15 mouse cellular contexts compared by ENCODE assay signal in genomic region chr9:62471541-62472189, GRCm38 (mm10).
DNase-seq lines count a peak whose midpoint lies in the region; ATAC-seq lines count a peak whose summit lies in the region.
"Had no signal": no experiment of that assay in that cellular context is flagged by ENCODE, and none has a peak within 500 bp of the region (broad histone marks: within the 10 kb centered on the region; RNA-seq: fewer than 3 reads in every experiment).

No protein-coding gene starts in this region.

- H3K9me3 ChIP-seq in forebrain, embryonic 10.5 days, result no peaks in the 10 kb centered on the region
- H3K9me3 ChIP-seq in forebrain, embryonic 11.5 days (ENCODE audit: control insufficient read depth, low read length), result no peaks in the 10 kb centered on the region
- no peaks in the 10 kb centered on the region for H3K9me3 ChIP-seq in midbrain, embryonic 12.5 days
- H3K9me3 ChIP-seq in midbrain, embryonic 11.5 days (ENCODE audit: control insufficient read depth, low read length), result no peaks in the 10 kb centered on the region
- H3K9me3 ChIP-seq: hindbrain, embryonic 15.5 days; limb, embryonic 13.5 days had no signal

- no peaks in the 10 kb centered on the region for H3K27me3 ChIP-seq in forebrain, embryonic 10.5 days (ENCODE audit: poor library complexity, severe bottlenecking)
- H3K27me3 ChIP-seq in forebrain, embryonic 11.5 days (ENCODE audit: control insufficient read depth, insufficient read depth, low read length), result no peaks in the 10 kb centered on the region
- H3K27me3 ChIP-seq in midbrain, embryonic 12.5 days, result no peaks in the 10 kb centered on the region
- H3K27me3 ChIP-seq in midbrain, embryonic 11.5 days (ENCODE audit: control insufficient read depth, insufficient read depth, low read length), result no peaks in the 10 kb centered on the region
- H3K27me3 ChIP-seq: hindbrain, embryonic 15.5 days; limb, embryonic 13.5 days had no signal

- WGBS in forebrain, embryonic 10.5 days, result 90% methylated on average over 14 of the region's 14 CpGs
- 86% methylated on average over 14 of the region's 14 CpGs for WGBS in forebrain, embryonic 11.5 days
- 87% methylated on average over 14 of the region's 14 CpGs for WGBS in midbrain, embryonic 12.5 days
- WGBS in midbrain, embryonic 11.5 days, result 88% methylated on average over 14 of the region's 14 CpGs

- no peak overlapping the region for H3K4me2 ChIP-seq in forebrain, embryonic 11.5 days (ENCODE audit: low read depth, low read length, severe bottlenecking)
- no peak overlapping the region for H3K4me2 ChIP-seq in midbrain, embryonic 12.5 days (replicated peaks)
- no peak overlapping the region for H3K4me2 ChIP-seq in midbrain, embryonic 11.5 days
- H3K4me2 ChIP-seq: hindbrain, embryonic 15.5 days; limb, embryonic 13.5 days had no signal

- DNase-seq in forebrain, embryonic 10.5 days (ENCODE audit: extremely low spot score, low spot score), result no peak
- DNase-seq in forebrain, embryonic 11.5 days (ENCODE audit: low spot score), result no peak
- no peak for DNase-seq in midbrain, embryonic 11.5 days (ENCODE audit: low spot score, missing footprints)
- peak; percentile 94 for DNase-seq in cerebellum, adult 11 months
- peak; percentile 93 to 96 for DNase-seq in cerebellum, postnatal 36 days
- no peak for DNase-seq in spleen, adult 12 weeks (ENCODE audit: low spot score)
- DNase-seq in heart, postnatal 10 days, result no peak
- DNase-seq: heart, adult 18-20 months; kidney, adult 2 months; kidney, postnatal 4 days; lung, adult 18-20 months; thymus, postnatal 14 days had no signal

- H3K9ac ChIP-seq in forebrain, embryonic 11.5 days (ENCODE audit: low read length), result no peak overlapping the region
- no peak overlapping the region for H3K9ac ChIP-seq in midbrain, embryonic 12.5 days (replicated peaks)
- H3K9ac ChIP-seq in midbrain, embryonic 11.5 days (ENCODE audit: low read length), result no peak overlapping the region
- H3K9ac ChIP-seq: hindbrain, embryonic 15.5 days; limb, embryonic 13.5 days had no signal

- H3K27ac ChIP-seq in forebrain, embryonic 10.5 days, result peak overlapping the region; percentile 51; the same call in 1 of the 2 replicates
- H3K27ac ChIP-seq in forebrain, embryonic 11.5 days (ENCODE audit: low read depth, low read length), result no peak overlapping the region
- H3K27ac ChIP-seq in midbrain, embryonic 12.5 days (replicated peaks), result 0 out of 2 replicates have a peak overlapping the region, but pooled peaks have one; percentile 6
- H3K27ac ChIP-seq in midbrain, embryonic 11.5 days (ENCODE audit: low read depth, low read length), result no peak overlapping the region
- H3K27ac ChIP-seq: hindbrain, embryonic 15.5 days; limb, embryonic 13.5 days had no signal

- no peaks in the 10 kb centered on the region for H3K36me3 ChIP-seq in forebrain, embryonic 10.5 days (replicated peaks)
- H3K36me3 ChIP-seq in forebrain, embryonic 11.5 days (ENCODE audit: control insufficient read depth, insufficient read depth, low read length), result no peaks in the 10 kb centered on the region
- H3K36me3 ChIP-seq in midbrain, embryonic 12.5 days, result no peaks in the 10 kb centered on the region
- H3K36me3 ChIP-seq in midbrain, embryonic 11.5 days (ENCODE audit: control insufficient read depth, insufficient read depth, low read length), result no peaks in the 10 kb centered on the region
- H3K36me3 ChIP-seq: hindbrain, embryonic 15.5 days; limb, embryonic 13.5 days had no signal

- no peak for ATAC-seq in forebrain, embryonic 11.5 days (replicated peaks; ENCODE audit: low FRiP score)
- ATAC-seq in midbrain, embryonic 12.5 days (ENCODE audit: low FRiP score, low read depth), result no peak
- no peak for ATAC-seq in midbrain, embryonic 11.5 days (ENCODE audit: low FRiP score)

- no peak overlapping the region for H3K4me3 ChIP-seq in forebrain, embryonic 10.5 days
- H3K4me3 ChIP-seq in forebrain, embryonic 11.5 days (ENCODE audit: low read depth, low read length), result no peak overlapping the region
- H3K4me3 ChIP-seq in midbrain, embryonic 12.5 days, result no peak overlapping the region
- H3K4me3 ChIP-seq in midbrain, embryonic 11.5 days (ENCODE audit: low read depth, low read length), result no peak overlapping the region
- H3K4me3 ChIP-seq: hindbrain, embryonic 15.5 days; limb, embryonic 13.5 days had no signal

- intact Hi-C loops in heart, postnatal 10 days (cut with DNase I), result loop anchor here (2.0 to 10.0 kb wide), 4 partner anchors 41 to 303 kb away; no protein-coding TSS in a partner anchor

- peaks cover 46% of the 10 kb centered on the region for H3K4me1 ChIP-seq in forebrain, embryonic 10.5 days
- peaks cover 7% of the 10 kb centered on the region; the same call in 1 of the 2 replicates for H3K4me1 ChIP-seq in forebrain, embryonic 11.5 days (replicated peaks; ENCODE audit: control insufficient read depth, insufficient read depth, low read length)
- peaks cover 35% of the 10 kb centered on the region for H3K4me1 ChIP-seq in midbrain, embryonic 12.5 days
- H3K4me1 ChIP-seq in midbrain, embryonic 11.5 days (ENCODE audit: control insufficient read depth, insufficient read depth, low read length), result peaks cover 7% of the 10 kb centered on the region

Comparison
In these comparisons a context has a peak if more than half of its experiments do, and no peak if none do; other contexts are left out.
1. H3K27ac ChIP-seq: peak in forebrain, embryonic 10.5 days (single experiment) and midbrain, embryonic 12.5 days (single experiment); none in forebrain, embryonic 11.5 days (single experiment) and midbrain, embryonic 11.5 days (single experiment).
2. DNase-seq: peak in cerebellum, adult 11 months (single experiment) and cerebellum, postnatal 36 days (2 of 2); none in forebrain, embryonic 10.5 days (single experiment), forebrain, embryonic 11.5 days (single experiment), midbrain, embryonic 11.5 days (single experiment), spleen, adult 12 weeks (single experiment) and heart, postnatal 10 days (0 of 2).